Mouse (Mus musculus) megakaryocyte, embryonic 14.5 days (primary cell): ENCODE measurements at regions not wholly inside any gene's neighbourhood (a gene's known extent, or its start where the extent isn't known, plus 50 kb on each side); places are given as distances from the start of the nearest gene placed in this dataset.

Experiments
- FLI1 ChIP-seq: IDR thresholded peaks from 2 replicates; pipeline ENCODE4 v1.6.1; 2012; ENCODE audit warnings: low read length, inconsistent platforms, mixed read lengths
- GATA1 ChIP-seq: IDR thresholded peaks from 3 replicates; pipeline ENCODE4 v1.6.1; 2012; ENCODE audit warnings: mixed read lengths, low read length, inconsistent platforms, borderline replicate concordance

DNA sequence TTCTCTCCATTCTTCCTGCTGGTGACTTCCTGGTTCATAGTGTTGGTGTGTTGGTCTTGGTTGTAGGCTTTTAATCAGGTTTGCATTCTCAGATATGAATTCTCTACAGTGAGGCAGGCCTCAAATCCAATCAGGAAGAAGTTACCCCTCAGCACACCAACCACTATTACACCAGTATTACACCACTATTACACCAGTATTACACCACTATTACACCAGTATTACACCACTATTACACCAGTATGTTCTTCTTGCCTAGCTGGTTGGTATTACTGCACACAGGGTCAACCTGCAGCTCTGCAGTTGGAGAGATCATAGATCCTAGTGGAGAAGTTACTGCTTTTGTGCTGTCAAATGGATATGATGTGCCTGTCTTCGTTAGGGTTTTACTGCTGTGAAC, 129.6 kb downstream of the Tmem17 start:
- TF ChIP-seq GATA1 (no peak), FLI1 (no peak)
